Mouse (Mus musculus): ENCODE results near the gene Thyn1. TPM values are rescaled to one million over a fixed set of nuclear protein-coding genes. Genes with fewer than 3 reads are reported as not detected.

The Thyn1 gene
- total and polyA plus RNA-seq, 3 experiments = 105 to 130 TPM; not detected in 1

- H3K9me3 ChIP-seq (replicated peaks; ENCODE audit: insufficient read depth, low read length) = no peaks in the 10 kb centered on the region
- H3K27me3 ChIP-seq (ENCODE audit: control insufficient read depth in 1 of 2, insufficient read depth in 2 of 2, low read length in 2 of 2) = no peaks in the 10 kb centered on the region
- H3K4me1 ChIP-seq (ENCODE audit: control insufficient read depth in 1 of 2, insufficient read depth in 2 of 2, low read length in 2 of 2) = peaks cover 6 to 22% of the 10 kb centered on the region in 2 experiments
- H3K27ac ChIP-seq (ENCODE audit: control insufficient read depth, low read depth, low read length) = peak overlapping the region; percentile 36
- H3K4me3 ChIP-seq (ENCODE audit: control insufficient read depth in 1 of 2, insufficient read depth in 1 of 2, low read depth in 2 of 2, low read length in 2 of 2) = peak overlapping the region; percentile 55 to 93
- H3K79me2 ChIP-seq (ENCODE audit: control insufficient read depth, insufficient read depth, low read length, poor library complexity) = peaks cover 15% of the 10 kb centered on the region
- peak overlapping the region; percentile 89 for H3K9ac ChIP-seq (ENCODE audit: control insufficient read depth, low read depth, low read length, poor library complexity, severe bottlenecking)
- DNase-seq (ENCODE audit: low read depth, low spot score) = no peak
- H3K36me3 ChIP-seq (ENCODE audit: control insufficient read depth in 1 of 2, insufficient read depth in 2 of 2, low read length in 2 of 2) = peaks cover 3 to 35% of the 10 kb centered on the region in 2 experiments
- TF ChIP-seq TBP (IDR thresholded peaks at IDR 0.05; ENCODE audit: low read depth, low read length) (no peak), JUND (IDR thresholded peaks at IDR 0.05; ENCODE audit: low read depth, low read length) (no peak), ZMIZ1 (IDR thresholded peaks at IDR 0.05; ENCODE audit: low read depth, low read length) (no peak), POLR2A (IDR thresholded peaks at IDR 0.05; ENCODE audit: control insufficient read depth in 1 of 2, insufficient read depth in 1 of 2, low read depth in 1 of 2, low read length in 2 of 2, poor library complexity in 1 of 2) (peak in 1 of 2 experiments; percentile 20; a peak in 2 of 4 replicates), UBTF (IDR thresholded peaks at IDR 0.05; ENCODE audit: borderline replicate concordance, insufficient read depth, low read depth, low read length) (no peak), TAL1 (IDR thresholded peaks at IDR 0.05; ENCODE audit: low read length) (no peak), MYB (IDR thresholded peaks at IDR 0.05; ENCODE audit: low read depth, low read length) (no peak), TCF12 (IDR thresholded peaks at IDR 0.05; ENCODE audit: low read depth, low read length) (no peak), NELFE (IDR thresholded peaks at IDR 0.05; ENCODE audit: low read depth, low read length) (no peak), E2F4 (IDR thresholded peaks at IDR 0.05; ENCODE audit: borderline replicate concordance, low read depth, low read length) (no peak), ELF1 (IDR thresholded peaks at IDR 0.05; ENCODE audit: low read depth, low read length) (no peak), CHD2 (IDR thresholded peaks at IDR 0.05; ENCODE audit: low read length) (no peak), GABPA (IDR thresholded peaks at IDR 0.05; ENCODE audit: low read depth, low read length) (no peak), KAT2A (conservative IDR thresholded peaks at IDR 0.05; ENCODE audit: low read depth, low read length) (no peak), MAX (IDR thresholded peaks at IDR 0.05; ENCODE audit: low read length) (no peak), ZC3H11A (IDR thresholded peaks at IDR 0.05; ENCODE audit: low read depth, low read length) (no peak), BHLHE40 (IDR thresholded peaks at IDR 0.05; ENCODE audit: borderline replicate concordance, low read depth, low read length) (no peak), CHD1 (IDR thresholded peaks at IDR 0.05; ENCODE audit: low read depth, low read length) (0 out of 2 replicates have a peak, but pooled peaks have one; percentile 48), POLR2AphosphoS2 (IDR thresholded peaks at IDR 0.05; ENCODE audit: low read length) (no peak), USF2 (IDR thresholded peaks at IDR 0.05; ENCODE audit: borderline replicate concordance in 1 of 2, insufficient read depth in 1 of 2, low read depth in 1 of 2, low read length in 2 of 2) (no peak), HCFC1 (IDR thresholded peaks at IDR 0.05; ENCODE audit: low read depth, low read length) (no peak), MAFK (IDR thresholded peaks at IDR 0.05; ENCODE audit: borderline replicate concordance, low read depth, low read length) (no peak), ZNF384 (IDR thresholded peaks at IDR 0.05; ENCODE audit: low read depth, low read length) (no peak), MAZ (IDR thresholded peaks at IDR 0.05; ENCODE audit: low read depth, low read length) (no peak), CTCF (IDR thresholded peaks at IDR 0.05 in 2 of 3, conservative IDR thresholded peaks at IDR 0.05 in 1 of 3; ENCODE audit: control insufficient read depth in 1 of 3, insufficient read depth in 1 of 3, low read depth in 2 of 3, low read length in 3 of 3, poor library complexity in 1 of 3, severe bottlenecking in 1 of 3) (no peak), MXI1 (IDR thresholded peaks at IDR 0.05; ENCODE audit: low read depth, low read length) (no peak; the same call in 1 of the 2 replicates), MEF2A (IDR thresholded peaks at IDR 0.05; ENCODE audit: extremely low read depth, insufficient replicate concordance, low read depth, low read length, poor library complexity, severe bottlenecking) (no peak), MYC (IDR thresholded peaks at IDR 0.05; ENCODE audit: low read depth, low read length) (no peak), ETS1 (IDR thresholded peaks at IDR 0.05; ENCODE audit: low read depth, low read length) (no peak), GATA1 (IDR thresholded peaks at IDR 0.05; ENCODE audit: low read depth, low read length) (peak; percentile 35), RCOR1 (IDR thresholded peaks at IDR 0.05; ENCODE audit: low read depth, low read length) (peak; percentile 86), RAD21 (IDR thresholded peaks at IDR 0.05; ENCODE audit: low read depth, low read length) (no peak)
Measured at GRCm38 (mm10) chr9:26998669-26999460, 645 bp upstream of the Thyn1 start.

Data from MEL (cell line).